Mouse (Mus musculus) c-Kit-positive CD71-positive TER-119-positive erythroid progenitor cells, embryonic 14.5 days (primary cell): ENCODE measurements at regions not wholly inside any gene's neighbourhood (a gene's known extent, or its start where the extent isn't known, plus 50 kb on each side); places are given as distances from the start of the nearest gene placed in this dataset.

ENCODE experiments used
- DNase-seq: peaks from one replicate; pipeline ENCODE4 v3.0.0-alpha.2; 2013; ENCODE audit warnings: low spot score

GRCm38 (mm10) chr9:113601451-113601850 lies 106.6 kb downstream of the Pdcd6ip start:
- DNase-seq = no peak

- no peak for DNase-seq
Observed at GRCm38 (mm10) chr9:113587260-113587659, 120.8 kb downstream of the Pdcd6ip start.

GRCm38 (mm10) chr9:113586477-113586876 lies 121.6 kb downstream of the Pdcd6ip start:
- DNase-seq = no peak

- DNase-seq = no peak
Observed at GRCm38 (mm10) chr9:113578221-113578620, 129.8 kb downstream of the Pdcd6ip start.

GRCm38 (mm10) chr9:113568849-113569248 lies 139.2 kb downstream of the Pdcd6ip start:
- DNase-seq = no peak

GRCm38 (mm10) chr9:113567705-113568104 lies 140.4 kb downstream of the Pdcd6ip start:
- no peak for DNase-seq

GRCm38 (mm10) chr9:113566620-113567019 lies 141.4 kb downstream of the Pdcd6ip start:
- DNase-seq = no peak

GRCm38 (mm10) chr9:113553911-113554310 lies 154.1 kb downstream of the Pdcd6ip start:
- no peak for DNase-seq

- no peak for DNase-seq
Observed at GRCm38 (mm10) chr9:113547458-113547857, 160.6 kb downstream of the Pdcd6ip start.

GRCm38 (mm10) chr9:113528586-113528985 lies 179.5 kb downstream of the Pdcd6ip start:
- DNase-seq = peak; percentile 8

GRCm38 (mm10) chr9:113524307-113524706 lies 183.8 kb downstream of the Pdcd6ip start:
- DNase-seq = no peak

GRCm38 (mm10) chr9:113523173-113523572 lies 184.9 kb downstream of the Pdcd6ip start:
- DNase-seq = no peak

GRCm38 (mm10) chr9:113519727-113520126 lies 188.3 kb downstream of the Pdcd6ip start:
- DNase-seq = no peak

GRCm38 (mm10) chr9:113518482-113518881 lies 189.6 kb downstream of the Pdcd6ip start:
- DNase-seq = no peak

GRCm38 (mm10) chr9:113517756-113518155 lies 190.3 kb downstream of the Pdcd6ip start:
- no peak for DNase-seq

GRCm38 (mm10) chr9:113515703-113516020 lies 192.4 kb downstream of the Pdcd6ip start:
- DNase-seq = no peak

GRCm38 (mm10) chr9:113514846-113515702 lies 193.0 kb downstream of the Pdcd6ip start:
- no peak for DNase-seq

- no peak for DNase-seq
Observed at GRCm38 (mm10) chr9:113511302-113511701, 196.8 kb downstream of the Pdcd6ip start.

GRCm38 (mm10) chr9:113509368-113509767 lies 198.7 kb downstream of the Pdcd6ip start:
- DNase-seq = no peak

- no peak for DNase-seq
Observed at GRCm38 (mm10) chr9:113508821-113509220, 199.2 kb downstream of the Pdcd6ip start.

- no peak for DNase-seq
Observed at GRCm38 (mm10) chr9:113507561-113508460, 200.2 kb downstream of the Pdcd6ip start.

GRCm38 (mm10) chr9:113499246-113499645 lies 208.8 kb downstream of the Pdcd6ip start:
- DNase-seq = no peak

- no peak for DNase-seq
Observed at GRCm38 (mm10) chr9:113496176-113496732, 211.8 kb downstream of the Pdcd6ip start.
